Mouse (Mus musculus) layer of hippocampus, adult 11-12 months (tissue): Measurements from ENCODE around the gene Pdxk.
"Not testable (repeated sequence)": the region's sequence is repeated elsewhere in the genome, so short reads cannot be mapped to it uniquely, and the experiment has no call there.

Experiments used
- DNase-seq: peaks from one replicate; pipeline ENCODE4 v3.0.0; 2022; ENCODE audit warnings: low spot score

The Pdxk gene

GRCm38 (mm10) chr10:78464792-78465207 is at the start of gene Pdxk:
Gene Pdxk, minus strand, starts transcription at chr10:78464975.
- peak; percentile 97 for DNase-seq

GRCm38 (mm10) chr10:78502986-78503733 is 38.4 kb upstream of the Pdxk start:
- no peak for DNase-seq

- peak; percentile 87 for DNase-seq
Observed at GRCm38 (mm10) chr10:78487431-78488086, 22.8 kb upstream of the Pdxk start.

GRCm38 (mm10) chr10:78486871-78487270 is 22.1 kb upstream of the Pdxk start:
- no peak for DNase-seq

- DNase-seq = not testable (repeated sequence)
Observed at GRCm38 (mm10) chr10:78485369-78485768, 20.6 kb upstream of the Pdxk start.

- DNase-seq = peak; percentile 43
Observed at GRCm38 (mm10) chr10:78481928-78482499, 17.2 kb upstream of the Pdxk start.

- DNase-seq = no peak
Observed at GRCm38 (mm10) chr10:78480954-78481927, 16.5 kb upstream of the Pdxk start.

- DNase-seq = no peak
Observed at GRCm38 (mm10) chr10:78476821-78477220, 12.0 kb upstream of the Pdxk start.

- no peak for DNase-seq
Observed at GRCm38 (mm10) chr10:78474759-78475158, 10.0 kb upstream of the Pdxk start.

- no peak for DNase-seq
Observed at GRCm38 (mm10) chr10:78473434-78473833, 8.7 kb upstream of the Pdxk start.

GRCm38 (mm10) chr10:78472046-78472445 is 7.3 kb upstream of the Pdxk start:
- DNase-seq = no peak

GRCm38 (mm10) chr10:78470582-78471313 is 6.0 kb upstream of the Pdxk start:
- DNase-seq = no peak

GRCm38 (mm10) chr10:78467761-78468310 is 3.1 kb upstream of the Pdxk start:
- no peak for DNase-seq

GRCm38 (mm10) chr10:78466647-78467046 is 1.9 kb upstream of the Pdxk start:
- no peak for DNase-seq

- no peak for DNase-seq
Observed at GRCm38 (mm10) chr10:78465472-78465871, 697 bp upstream of the Pdxk start.

- DNase-seq = no peak
Observed at GRCm38 (mm10) chr10:78464201-78464791, 479 bp downstream of the Pdxk start.

GRCm38 (mm10) chr10:78463769-78464167 is 1.0 kb downstream of the Pdxk start:
- no peak for DNase-seq

- DNase-seq = no peak
Observed at GRCm38 (mm10) chr10:78462945-78463768, 1.6 kb downstream of the Pdxk start.

GRCm38 (mm10) chr10:78461767-78462166 is 3.0 kb downstream of the Pdxk start:
- DNase-seq = no peak

- DNase-seq = no peak
Observed at GRCm38 (mm10) chr10:78460463-78460862, 4.3 kb downstream of the Pdxk start.
